In genomic region chr2:93744346-93745229, GRCm38 (mm10) we compare ENCODE assay signal across 9 mouse cellular contexts.
DNase-seq lines count a peak whose midpoint lies in the region; ATAC-seq and TF ChIP-seq lines count a peak whose summit lies in the region.
"Had no signal": no experiment of that assay in that cellular context is flagged by ENCODE, and none has a peak within 500 bp of the region (broad histone marks: within the 10 kb centered on the region; RNA-seq: fewer than 3 reads in every experiment).

No protein-coding gene starts in this region.

- H3K9me3 ChIP-seq in hindbrain, postnatal 0 days (ENCODE audit: low read length) = no peaks in the 10 kb centered on the region
- H3K9me3 ChIP-seq in midbrain, embryonic 16.5 days (replicated peaks; ENCODE audit: control insufficient read depth, low read length, poor library complexity, severe bottlenecking) = no peaks in the 10 kb centered on the region
- no peaks in the 10 kb centered on the region for H3K9me3 ChIP-seq in heart, embryonic 11.5 days (replicated peaks; ENCODE audit: control insufficient read depth, low read length)
- no peaks in the 10 kb centered on the region for H3K9me3 ChIP-seq in kidney, embryonic 14.5 days (ENCODE audit: control insufficient read depth, low read length)
- H3K9me3 ChIP-seq: megakaryocyte, embryonic 14.5 days had no signal

- H3K27ac ChIP-seq in hindbrain, postnatal 0 days = peak overlapping the region; percentile 58
- peak overlapping the region; percentile 63 for H3K27ac ChIP-seq in midbrain, embryonic 16.5 days (ENCODE audit: low read length)
- H3K27ac ChIP-seq in heart, embryonic 11.5 days (ENCODE audit: low read depth, low read length) = no peak overlapping the region
- no peak overlapping the region for H3K27ac ChIP-seq in kidney, embryonic 14.5 days (ENCODE audit: low read depth, low read length)

- H3K27me3 ChIP-seq in hindbrain, postnatal 0 days (ENCODE audit: insufficient read depth, low read length) = no peaks in the 10 kb centered on the region
- no peaks in the 10 kb centered on the region for H3K27me3 ChIP-seq in midbrain, embryonic 16.5 days (ENCODE audit: control insufficient read depth, insufficient read depth, low read depth, low read length)
- H3K27me3 ChIP-seq in heart, embryonic 11.5 days (ENCODE audit: control insufficient read depth, insufficient read depth, low read length) = no peaks in the 10 kb centered on the region
- no peaks in the 10 kb centered on the region for H3K27me3 ChIP-seq in kidney, embryonic 14.5 days (ENCODE audit: control insufficient read depth, insufficient read depth, low read length)
- H3K27me3 ChIP-seq: megakaryocyte, embryonic 14.5 days had no signal

- no peak overlapping the region for H3K4me2 ChIP-seq in hindbrain, postnatal 0 days (ENCODE audit: low read depth, low read length)
- H3K4me2 ChIP-seq in midbrain, embryonic 16.5 days (ENCODE audit: low read length) = no peak overlapping the region
- H3K4me2 ChIP-seq in heart, embryonic 11.5 days = no peak overlapping the region
- no peak overlapping the region for H3K4me2 ChIP-seq in kidney, embryonic 14.5 days (replicated peaks; ENCODE audit: low read depth, low read length)

- H3K9ac ChIP-seq in hindbrain, postnatal 0 days (replicated peaks; ENCODE audit: low read length) = no peak overlapping the region
- 0 out of 2 replicates have a peak overlapping the region, but pooled peaks have one; percentile 28 for H3K9ac ChIP-seq in midbrain, embryonic 16.5 days (ENCODE audit: low read depth, low read length)
- H3K9ac ChIP-seq in heart, embryonic 11.5 days (ENCODE audit: low read depth, low read length) = no peak overlapping the region
- H3K9ac ChIP-seq in kidney, embryonic 14.5 days (ENCODE audit: low read depth, low read length) = no peak overlapping the region

- intact Hi-C loops in left cerebral cortex, postnatal 10 days (cut with DNase I) = no loop called here

- no peaks in the 10 kb centered on the region for H3K36me3 ChIP-seq in hindbrain, postnatal 0 days (ENCODE audit: insufficient read depth, low read length)
- no peaks in the 10 kb centered on the region for H3K36me3 ChIP-seq in midbrain, embryonic 16.5 days (ENCODE audit: control insufficient read depth, insufficient read depth, low read length)
- H3K36me3 ChIP-seq in heart, embryonic 11.5 days (ENCODE audit: control insufficient read depth, insufficient read depth, low read length) = no peaks in the 10 kb centered on the region
- H3K36me3 ChIP-seq in kidney, embryonic 14.5 days (ENCODE audit: control insufficient read depth, insufficient read depth, low read length) = no peaks in the 10 kb centered on the region

- 22% methylated on average over 11 of the region's 11 CpGs for WGBS in hindbrain, postnatal 0 days
- WGBS in midbrain, embryonic 16.5 days = 15% methylated on average over 11 of the region's 11 CpGs
- 34% methylated on average over 11 of the region's 11 CpGs for WGBS in heart, embryonic 11.5 days (ENCODE audit: insufficient replicate concordance)
- 39% methylated on average over 11 of the region's 11 CpGs for WGBS in kidney, embryonic 14.5 days

- H3K4me3 ChIP-seq in hindbrain, postnatal 0 days (ENCODE audit: low read length) = no peak overlapping the region
- H3K4me3 ChIP-seq in midbrain, embryonic 16.5 days (ENCODE audit: low read depth, low read length) = no peak overlapping the region
- H3K4me3 ChIP-seq in heart, embryonic 11.5 days (ENCODE audit: low read depth, low read length) = no peak overlapping the region
- no peak overlapping the region for H3K4me3 ChIP-seq in kidney, embryonic 14.5 days (ENCODE audit: low read length)
- H3K4me3 ChIP-seq: megakaryocyte, embryonic 14.5 days had no signal

- DNase-seq in left cerebral cortex, postnatal 10 days (ENCODE audit: extremely low spot score in 1 of 2, low spot score in 2 of 2) = peak; percentile 18 to 32
- DNase-seq in left cerebral cortex, adult 11 months (ENCODE audit: low spot score) = no peak
- DNase-seq in cerebellum, postnatal 14 days = peak; percentile 45 to 52
- peak; percentile 36 for DNase-seq in hindbrain, postnatal 0 days (ENCODE audit: low spot score)

- H3K4me1 ChIP-seq in hindbrain, postnatal 0 days (ENCODE audit: insufficient read depth, low read length) = peaks cover 11% of the 10 kb centered on the region; the same call in 1 of the 2 replicates
- H3K4me1 ChIP-seq in midbrain, embryonic 16.5 days (ENCODE audit: control insufficient read depth, insufficient read depth, low read length) = peaks cover 17% of the 10 kb centered on the region
- H3K4me1 ChIP-seq in heart, embryonic 11.5 days (ENCODE audit: control insufficient read depth, insufficient read depth, low read length) = peaks cover 28% of the 10 kb centered on the region
- peaks cover 13% of the 10 kb centered on the region for H3K4me1 ChIP-seq in kidney, embryonic 14.5 days (ENCODE audit: control insufficient read depth, insufficient read depth, low read length)

- no peak for TF ChIP-seq CTCF in hindbrain, postnatal 0 days (IDR thresholded peaks at IDR 0.05; ENCODE audit: low read depth)

- peak; percentile 56; the same call in 1 of the 2 replicates for ATAC-seq in hindbrain, postnatal 0 days
- ATAC-seq in midbrain, embryonic 16.5 days = peak; percentile 46
- ATAC-seq in CD4-positive, CD25-positive, alpha-beta regulatory T cell, adult 4 months = no peak
- ATAC-seq in heart, embryonic 11.5 days (replicated peaks; ENCODE audit: insufficient number of reproducible peaks, low FRiP score, low TSS enrichment) = no peak
- no peak for ATAC-seq in kidney, embryonic 14.5 days (ENCODE audit: low FRiP score, low TSS enrichment)

Comparison
In these comparisons a context has a peak if more than half of its experiments do, and no peak if none do; other contexts are left out.
1. ATAC-seq: peak in hindbrain, postnatal 0 days (single experiment) and midbrain, embryonic 16.5 days (single experiment); none in CD4-positive, CD25-positive, alpha-beta regulatory T cell, adult 4 months (single experiment), heart, embryonic 11.5 days (single experiment) and kidney, embryonic 14.5 days (single experiment).
2. H3K27ac ChIP-seq: peak in hindbrain, postnatal 0 days (single experiment) and midbrain, embryonic 16.5 days (single experiment); none in heart, embryonic 11.5 days (single experiment) and kidney, embryonic 14.5 days (single experiment).